Mouse (Mus musculus) intestine, embryonic 14.5 days (tissue): ENCODE data around the gene Enkur. TPM values are rescaled to one million over a fixed set of nuclear protein-coding genes. Genes with fewer than 3 reads are reported as not detected.
"Not testable (repeated sequence)": the region's sequence is repeated elsewhere in the genome, so short reads cannot be mapped to it uniquely, and the experiment has no call there.

Experiments
- ATAC-seq: fragments of 200-750 bp; cut with Nextera tagmentation; replicated peaks from 2 replicates; pipeline ENCODE4 v1.8.0; 2017; ENCODE audit warnings: low read depth, moderate number of reproducible peaks, moderate TSS enrichment, moderate library complexity; ENCODE audit not compliant: low FRiP score, low TSS enrichment
- DNase-seq: peaks from one replicate; pipeline ENCODE4 v3.0.0-alpha.2; 2018; ENCODE audit warnings: low spot score
- H3K27ac ChIP-seq: fragments of 300-500 bp; sonication (generic); 2 replicates; pipeline ENCODE4 v1.5.1; 2014; ENCODE audit warnings: low read depth, mild to moderate bottlenecking, control low read depth
- H3K27me3 ChIP-seq: fragments of 300-500 bp; sonication (generic); replicated peaks from 2 replicates; pipeline ENCODE4 v1.6.1; 2014; ENCODE audit warnings: low read length, control low read depth; ENCODE audit not compliant: control insufficient read depth, insufficient read depth
- H3K36me3 ChIP-seq: fragments of 300-500 bp; sonication (generic); 2 replicates; pipeline ENCODE4 v1.6.1; 2014; ENCODE audit warnings: low read length, control low read depth; ENCODE audit not compliant: control insufficient read depth, insufficient read depth
- H3K4me1 ChIP-seq: fragments of 300-500 bp; sonication (generic); replicated peaks from 2 replicates; pipeline ENCODE4 v1.6.1; 2014; ENCODE audit warnings: low read length, control low read depth, mixed read lengths; ENCODE audit not compliant: control insufficient read depth, insufficient read depth
- H3K4me2 ChIP-seq: fragments of 300-500 bp; sonication (generic); 2 replicates; pipeline ENCODE4 v1.6.1; 2014; ENCODE audit warnings: low read length
- H3K4me3 ChIP-seq: fragments of 300-500 bp; sonication (generic); 2 replicates; pipeline ENCODE4 v1.5.1; 2014; ENCODE audit warnings: low read depth, low read length, control low read depth, mixed read lengths
- H3K9ac ChIP-seq: fragments of 300-500 bp; sonication (generic); 2 replicates; pipeline ENCODE4 v1.6.1; 2014; ENCODE audit warnings: mild to moderate bottlenecking, low read length
- H3K9me3 ChIP-seq: fragments of 300-500 bp; sonication (generic); 2 replicates; pipeline ENCODE4 v1.6.1; 2016; ENCODE audit warnings: low read length, control low read depth; ENCODE audit not compliant: control insufficient read depth
- WGBS: fragments of 180-500 bp; shearing (Covaris S2); extraction: QIAGEN DNeasy Blood & Tissue Kit; methylation state at CpG from one replicate; pipeline ENCODE4 v1.1.7; 2014; 5-methylcytosine and 5-hydroxymethylcytosine counted together
- polyA plus RNA-seq: library from polyadenylated mRNA; unstranded; fragments of >200 nt; fragmentation: Nextera tagmentation; extraction: Ambion mirVana; gene quantifications from 2 replicates; pipeline ENCODE4 v1.2.1, GENCODE M21; 2014

Gene Enkur
- 0.41 and 0.70 TPM in 2 replicates for polyA plus RNA-seq

DNA sequence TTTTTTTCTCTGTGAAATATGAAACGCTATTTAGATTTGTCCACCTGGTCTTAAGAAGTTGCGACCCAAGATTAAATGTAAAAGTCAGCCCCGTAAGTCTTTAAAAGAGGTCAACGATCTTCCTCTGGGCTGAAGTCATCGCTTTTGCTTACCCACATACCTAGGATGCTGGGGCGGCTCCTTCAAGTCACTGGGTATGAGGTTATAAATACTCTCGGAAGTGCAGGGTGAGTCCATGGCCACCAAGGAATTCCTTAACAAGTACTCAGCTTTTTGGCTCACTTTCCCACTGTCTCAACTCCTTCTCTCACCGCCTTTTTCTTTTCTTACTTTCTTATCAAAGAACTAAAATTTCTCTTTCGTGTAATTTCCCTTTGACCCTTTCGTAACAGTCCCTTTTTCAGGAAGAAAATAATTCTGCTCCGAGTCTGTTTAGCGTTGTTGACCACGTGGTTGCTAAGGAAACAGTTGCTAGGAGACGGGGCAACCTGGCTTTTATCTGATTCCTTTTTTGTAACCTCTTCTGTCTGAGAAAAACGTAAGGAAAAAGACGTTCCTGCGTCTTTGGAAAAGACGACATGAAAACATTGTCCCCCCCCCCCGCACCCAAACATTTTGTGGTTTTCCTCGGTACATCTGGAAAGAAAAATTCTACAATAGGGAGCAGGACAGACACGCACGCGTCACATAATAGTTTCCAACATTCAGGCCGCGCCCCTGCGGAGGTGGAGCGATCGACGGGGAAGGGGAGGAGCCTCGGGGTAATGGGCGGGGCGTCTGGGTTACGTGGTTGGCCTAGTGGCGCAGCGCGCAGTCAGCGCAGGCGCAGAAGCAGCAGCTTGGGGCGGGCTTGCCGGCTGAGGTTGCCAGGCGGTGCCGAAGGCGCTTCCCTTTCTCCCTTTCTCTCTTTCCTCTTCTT, at the start of gene Enkur, which contains the start of gene Thnsl1:
Gene Enkur (minus strand): TSS at position 454 of the 919 bp plus-strand sequence.
Gene Thnsl1 (plus strand): TSS at position 813 of the 919 bp plus-strand sequence.
- ATAC-seq: peak; percentile 98
- Histone ChIP-seq H3K4me3 (peak within 1 kb of the TSS; percentile 62), H3K27me3 (no peaks in the 10 kb centered on the region), H3K27ac (peak within 1 kb of the TSS; percentile 73), H3K9me3 (no peaks in the 10 kb centered on the region), H3K4me1 (no peaks in the 10 kb centered on the region), H3K4me2 (peak within 1 kb of the TSS; percentile 61), H3K36me3 (no peaks in the 10 kb centered on the region), H3K9ac (peak within 1 kb of the TSS; percentile 58)
- peak; percentile 100 for DNase-seq
- WGBS: 2% methylated on average over 43 of the region's 43 CpGs

DNA sequence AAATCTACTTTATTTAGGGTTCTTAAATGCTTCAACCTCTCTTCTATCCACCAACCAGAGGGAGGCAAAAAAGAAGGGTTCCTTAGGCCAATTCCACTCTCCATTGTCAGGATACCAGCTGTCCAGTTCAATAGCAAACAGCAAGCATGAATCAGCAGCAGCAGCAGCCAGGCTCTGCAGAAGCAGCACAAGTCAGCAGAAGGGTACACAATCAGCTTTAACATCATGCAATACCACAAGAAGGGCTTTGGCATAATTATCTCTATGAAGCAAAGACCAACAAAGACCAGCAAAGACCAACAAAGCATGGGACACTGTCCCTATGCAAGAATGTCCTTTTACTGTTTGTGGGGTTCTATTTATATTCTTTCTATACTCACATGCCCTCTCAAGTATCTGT, 49.1 kb upstream of the Enkur start:
- H3K4me2 ChIP-seq: no peak overlapping the region
- H3K36me3 ChIP-seq: no peaks in the 10 kb centered on the region
- no peak overlapping the region for H3K27ac ChIP-seq
- H3K4me1 ChIP-seq: no peaks in the 10 kb centered on the region
- no peak overlapping the region for H3K9ac ChIP-seq
- no peak overlapping the region for H3K4me3 ChIP-seq
- no peaks in the 10 kb centered on the region for H3K9me3 ChIP-seq
- no peaks in the 10 kb centered on the region for H3K27me3 ChIP-seq
- no peak for DNase-seq
- ATAC-seq: no peak

DNA sequence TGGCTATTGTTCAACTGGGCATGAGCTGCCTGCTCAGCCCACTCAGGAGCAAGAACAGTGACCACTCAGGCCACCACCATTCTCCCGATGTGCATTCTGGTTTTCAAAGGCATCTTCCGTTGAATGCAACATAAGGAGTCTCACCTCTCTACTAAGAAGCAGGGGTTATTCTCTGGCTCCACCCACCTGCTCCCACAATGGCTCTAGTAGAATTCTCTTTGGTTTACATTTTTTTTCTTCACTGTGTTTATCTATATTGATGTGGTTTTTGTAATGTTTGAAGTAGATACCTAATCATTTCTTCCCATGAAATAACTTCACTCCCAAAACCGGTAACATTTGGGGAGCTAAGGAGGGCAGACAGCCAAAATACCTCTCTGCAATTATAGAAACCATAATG, 48.5 kb upstream of the Enkur start:
- H3K36me3 ChIP-seq: no peaks in the 10 kb centered on the region
- H3K4me1 ChIP-seq: no peaks in the 10 kb centered on the region
- H3K27ac ChIP-seq: no peak overlapping the region
- no peak overlapping the region for H3K4me3 ChIP-seq
- WGBS: 68% methylated on average over 3 of the region's 3 CpGs
- H3K27me3 ChIP-seq: no peaks in the 10 kb centered on the region
- H3K9me3 ChIP-seq: no peaks in the 10 kb centered on the region
- H3K4me2 ChIP-seq: no peak overlapping the region
- no peak overlapping the region for H3K9ac ChIP-seq
- DNase-seq: no peak
- no peak for ATAC-seq

DNA sequence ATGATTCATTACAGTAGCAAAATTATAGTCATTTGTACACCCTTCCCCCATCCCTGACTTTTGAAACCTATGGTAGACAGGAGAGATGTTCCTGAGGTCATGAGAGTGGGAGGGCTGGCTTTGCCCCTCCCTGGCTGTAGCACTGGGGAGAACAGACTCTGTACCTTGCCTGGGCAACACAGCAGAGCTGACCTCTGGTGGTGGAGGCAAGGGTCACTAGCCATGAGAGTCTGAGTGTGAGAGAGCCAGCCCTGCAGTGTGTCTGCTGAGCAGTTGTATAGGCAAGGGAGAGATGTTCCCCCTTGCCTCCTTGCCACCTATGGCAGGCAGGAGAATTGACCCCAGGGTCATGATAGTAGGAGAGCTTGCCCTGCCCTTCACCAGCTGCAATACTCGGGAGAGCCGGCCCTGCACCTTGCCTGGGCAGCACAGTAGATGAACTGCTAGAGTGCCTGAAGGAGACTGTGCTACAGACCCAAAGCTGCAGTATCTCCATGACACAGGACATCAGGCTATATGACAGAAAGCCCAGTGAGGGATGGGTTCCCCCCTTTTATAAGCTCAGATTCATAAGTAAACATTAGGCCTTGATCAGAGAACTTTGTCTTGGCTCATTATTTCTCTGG, 40.4 kb upstream of the Enkur start:
- ATAC-seq: no peak
- Histone ChIP-seq H3K4me3 (no peak overlapping the region), H3K36me3 (no peaks in the 10 kb centered on the region), H3K4me1 (no peaks in the 10 kb centered on the region), H3K9ac (no peak overlapping the region), H3K27ac (no peak overlapping the region), H3K9me3 (no peaks in the 10 kb centered on the region), H3K4me2 (no peak overlapping the region), H3K27me3 (no peaks in the 10 kb centered on the region)
- WGBS: 44% methylated on average over 2 of the region's 2 CpGs
- DNase-seq: no peak

DNA sequence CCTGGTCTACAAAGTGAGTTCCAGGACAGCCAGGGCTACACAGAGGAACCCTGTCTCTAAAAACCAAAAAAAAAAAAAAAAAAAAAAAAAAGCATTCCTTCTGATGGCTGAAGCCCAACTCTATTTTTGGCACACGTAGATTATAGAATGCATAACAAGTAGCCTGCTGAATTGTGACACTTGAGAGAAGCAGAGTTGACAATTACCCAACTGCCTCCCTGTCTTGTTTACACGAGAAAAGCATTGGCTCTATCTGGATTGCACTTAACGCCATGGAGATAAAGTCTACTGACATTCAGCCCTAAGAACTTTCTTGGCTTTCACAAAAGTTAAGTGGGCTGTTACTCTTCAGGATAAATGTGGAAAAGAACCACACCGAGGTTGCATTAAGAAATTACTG, 39.8 kb upstream of the Enkur start:
- Histone ChIP-seq H3K4me1 (no peaks in the 10 kb centered on the region), H3K27me3 (no peaks in the 10 kb centered on the region), H3K9ac (no peak overlapping the region), H3K9me3 (no peaks in the 10 kb centered on the region), H3K36me3 (no peaks in the 10 kb centered on the region), H3K4me3 (no peak overlapping the region), H3K4me2 (no peak overlapping the region), H3K27ac (no peak overlapping the region)
- no peak for DNase-seq
- WGBS: 57% methylated on average over 4 of the region's 4 CpGs
- ATAC-seq: no peak

DNA sequence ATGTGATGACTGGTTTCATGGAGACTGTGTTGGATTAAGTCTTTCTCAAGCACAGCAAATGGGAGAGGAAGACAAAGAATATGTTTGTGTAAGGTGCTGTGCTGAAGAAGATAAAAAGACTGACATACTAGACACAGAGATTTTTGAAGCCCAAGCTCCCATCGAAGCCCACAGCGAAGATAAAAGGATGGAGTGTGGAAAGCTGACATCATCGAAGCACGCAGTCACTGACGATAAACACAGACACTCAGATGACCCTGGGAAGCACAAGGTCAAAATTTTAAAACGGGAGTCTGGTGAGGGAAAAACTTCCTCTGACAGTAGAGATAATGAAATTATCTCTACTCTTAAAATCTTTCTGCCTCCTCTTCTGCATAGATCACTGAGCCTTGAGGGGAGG, 38.9 kb upstream of the Enkur start:
- not testable (repeated sequence) for H3K27ac ChIP-seq, H3K4me2 ChIP-seq, H3K4me1 ChIP-seq, H3K36me3 ChIP-seq, ATAC-seq, H3K9me3 ChIP-seq, DNase-seq, H3K27me3 ChIP-seq, H3K4me3 ChIP-seq, H3K9ac ChIP-seq
- WGBS: 19% methylated on average over 4 of the region's 6 CpGs

DNA sequence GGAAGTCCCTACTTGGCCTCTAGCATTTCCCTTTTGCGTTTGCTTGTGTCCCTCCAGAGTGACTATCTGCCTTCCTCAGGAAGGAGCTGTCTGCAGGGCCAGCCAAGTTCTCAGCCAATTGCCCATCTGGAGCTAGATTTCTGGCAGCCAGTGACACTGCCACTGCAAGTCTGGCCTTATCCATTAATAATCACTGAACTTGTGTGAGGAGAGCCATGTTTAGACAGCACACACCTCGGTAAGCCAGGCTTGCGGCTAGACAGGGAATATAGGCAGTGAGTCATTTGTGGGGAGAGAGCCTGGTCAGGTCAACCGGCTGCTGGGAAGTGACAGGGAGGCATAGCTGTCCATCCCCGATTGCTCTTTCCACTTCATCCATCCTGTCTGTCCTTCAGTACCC, 31.7 kb upstream of the Enkur start:
- no peak for ATAC-seq
- H3K27me3 ChIP-seq: no peaks in the 10 kb centered on the region
- no peak overlapping the region for H3K9ac ChIP-seq
- DNase-seq: no peak
- H3K4me3 ChIP-seq: no peak overlapping the region
- H3K4me2 ChIP-seq: no peak overlapping the region
- no peaks in the 10 kb centered on the region for H3K4me1 ChIP-seq
- WGBS: 48% methylated on average over 5 of the region's 5 CpGs
- H3K36me3 ChIP-seq: no peaks in the 10 kb centered on the region
- no peaks in the 10 kb centered on the region for H3K9me3 ChIP-seq
- H3K27ac ChIP-seq: no peak overlapping the region

DNA sequence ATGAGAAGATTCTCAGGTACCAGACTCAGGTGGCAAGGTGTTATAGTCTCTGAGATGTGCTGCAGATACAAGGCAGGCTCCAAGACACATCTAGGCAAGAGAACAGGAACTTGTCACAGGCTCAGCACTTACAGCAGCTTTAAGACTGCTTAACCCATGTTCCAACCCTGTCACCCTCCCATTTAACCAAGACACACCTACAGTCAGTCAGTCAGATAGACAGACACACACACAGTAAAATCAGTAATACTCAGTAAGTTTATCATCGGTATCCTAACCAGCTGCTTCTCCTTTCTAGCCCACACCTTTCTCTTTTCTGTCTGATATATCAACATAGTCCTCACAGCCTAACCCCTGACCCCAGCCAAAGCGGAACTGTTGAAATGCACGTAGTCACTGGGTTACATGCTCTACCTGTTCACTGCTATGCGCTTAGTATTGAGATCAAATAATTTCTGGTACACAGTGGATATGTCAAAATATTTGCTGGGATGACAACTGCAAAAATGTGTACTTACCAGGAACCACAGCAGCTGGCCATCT, 30.8 kb upstream of the Enkur start:
- Histone ChIP-seq H3K4me2 (no peak overlapping the region), H3K36me3 (no peaks in the 10 kb centered on the region), H3K9ac (no peak overlapping the region), H3K27me3 (no peaks in the 10 kb centered on the region), H3K9me3 (no peaks in the 10 kb centered on the region), H3K27ac (0 out of 2 replicates have a peak overlapping the region, but pooled peaks have one; percentile 40), H3K4me3 (no peak overlapping the region), H3K4me1 (no peaks in the 10 kb centered on the region)
- WGBS: 90% methylated on average over 4 of the region's 4 CpGs
- DNase-seq: no peak
- no peak for ATAC-seq
